Mouse (Mus musculus) adrenal gland, postnatal 25 days (tissue): ENCODE measurements around the gene Cxcr4. TPM values are rescaled to one million over a fixed set of nuclear protein-coding genes. Genes with fewer than 3 reads are reported as not detected.

Experiments
- total RNA-seq: library from RNA; stranded (reverse); gene quantifications from 2 replicates; pipeline ENCODE4 v1.2.3, GENCODE M21; 2021

The Cxcr4 gene
- total RNA-seq, 1 experiment from 2014 or later = 11.4 TPM

Other genes starting within 250 kb of the Cxcr4 start
- gene Mcm6, start 232.6 kb downstream of the Cxcr4 start, total RNA-seq = 42.8 and 44.0 TPM in 2 replicates
- 86.9 and 105 TPM in 2 replicates for gene Dars, start 174.9 kb downstream of the Cxcr4 start, total RNA-seq